8 mouse cellular contexts compared by ENCODE assay signal in genomic region chr8:61223283-61223682, GRCm38 (mm10). TPM values are rescaled to one million over a fixed set of nuclear protein-coding genes. Genes with fewer than 3 reads are reported as not detected.
DNase-seq lines count a peak whose midpoint lies in the region; ATAC-seq and TF ChIP-seq lines count a peak whose summit lies in the region.

No protein-coding gene starts in this region.

- peak overlapping the region; percentile 84 for H3K9ac ChIP-seq in embryonic facial prominence, embryonic 12.5 days
- H3K9ac ChIP-seq in intestine, embryonic 14.5 days (ENCODE audit: low read length), result peak overlapping the region; percentile 77
- peak overlapping the region; percentile 88 for H3K9ac ChIP-seq in neural tube, embryonic 13.5 days

- H3K27me3 ChIP-seq in embryonic facial prominence, embryonic 12.5 days, result no peaks in the 10 kb centered on the region
- no peaks in the 10 kb centered on the region for H3K27me3 ChIP-seq in intestine, embryonic 14.5 days (replicated peaks; ENCODE audit: control insufficient read depth, insufficient read depth, low read length)
- H3K27me3 ChIP-seq in neural tube, embryonic 13.5 days, result no peaks in the 10 kb centered on the region

- DNase-seq in layer of hippocampus, adult 2 months (ENCODE audit: low spot score in 2 of 2), result no peak
- DNase-seq in layer of hippocampus, postnatal 14 days (ENCODE audit: low spot score in 2 of 2), result no peak
- peak; percentile 64 for DNase-seq in intestine, embryonic 14.5 days (ENCODE audit: low spot score)
- DNase-seq in kidney, postnatal 4 days, result no peak
- no peak for DNase-seq in frontal cortex, postnatal 10 days (ENCODE audit: low spot score in 2 of 2)

- H3K27ac ChIP-seq in layer of hippocampus, adult 2 months, result peak overlapping the region; percentile 98
- H3K27ac ChIP-seq in embryonic facial prominence, embryonic 12.5 days, result no peak overlapping the region; the same call in 1 of the 2 replicates
- H3K27ac ChIP-seq in intestine, embryonic 14.5 days (ENCODE audit: low read depth), result peak overlapping the region; percentile 79
- no peak overlapping the region for H3K27ac ChIP-seq in neural tube, embryonic 13.5 days (replicated peaks)

- ATAC-seq in embryonic facial prominence, embryonic 12.5 days (ENCODE audit: insufficient number of reproducible peaks, insufficient read depth, low FRiP score, low TSS enrichment), result no peak
- ATAC-seq in intestine, embryonic 14.5 days (replicated peaks; ENCODE audit: low FRiP score, low TSS enrichment, low read depth), result no peak
- ATAC-seq in neural tube, embryonic 13.5 days (ENCODE audit: low read depth), result no peak
- ATAC-seq in frontal cortex, adult (ENCODE audit: low TSS enrichment), result no peak

- peak overlapping the region; percentile 84 for H3K4me2 ChIP-seq in embryonic facial prominence, embryonic 12.5 days (replicated peaks)
- H3K4me2 ChIP-seq in intestine, embryonic 14.5 days (ENCODE audit: low read length), result peak overlapping the region; percentile 91
- H3K4me2 ChIP-seq in neural tube, embryonic 13.5 days, result peak overlapping the region; percentile 67

- peaks cover 26% of the 10 kb centered on the region for H3K4me1 ChIP-seq in embryonic facial prominence, embryonic 12.5 days
- peaks cover 26% of the 10 kb centered on the region for H3K4me1 ChIP-seq in intestine, embryonic 14.5 days (replicated peaks; ENCODE audit: control insufficient read depth, insufficient read depth, low read length)
- peaks cover 43% of the 10 kb centered on the region for H3K4me1 ChIP-seq in neural tube, embryonic 13.5 days (replicated peaks)

- no peak for TF ChIP-seq CTCF in layer of hippocampus, adult 2 months (conservative IDR thresholded peaks at IDR 0.05)

- H3K4me3 ChIP-seq in layer of hippocampus, adult 2 months, result peak overlapping the region; percentile 82
- peak overlapping the region; percentile 81 for H3K4me3 ChIP-seq in embryonic facial prominence, embryonic 12.5 days
- peak overlapping the region; percentile 76 for H3K4me3 ChIP-seq in intestine, embryonic 14.5 days (ENCODE audit: low read depth, low read length)
- H3K4me3 ChIP-seq in neural tube, embryonic 13.5 days, result peak overlapping the region; percentile 73

- H3K36me3 ChIP-seq in embryonic facial prominence, embryonic 12.5 days, result no peaks in the 10 kb centered on the region
- H3K36me3 ChIP-seq in intestine, embryonic 14.5 days (ENCODE audit: control insufficient read depth, insufficient read depth, low read length), result peaks cover 15% of the 10 kb centered on the region; the same call in 1 of the 2 replicates
- H3K36me3 ChIP-seq in neural tube, embryonic 13.5 days, result no peaks in the 10 kb centered on the region

- 22% methylated on average over 5 of the region's 5 CpGs for WGBS in embryonic facial prominence, embryonic 12.5 days
- WGBS in intestine, embryonic 14.5 days, result 24% methylated on average over 5 of the region's 5 CpGs
- WGBS in neural tube, embryonic 13.5 days, result 30% methylated on average over 5 of the region's 5 CpGs

- no peaks in the 10 kb centered on the region for H3K9me3 ChIP-seq in embryonic facial prominence, embryonic 12.5 days
- H3K9me3 ChIP-seq in intestine, embryonic 14.5 days (ENCODE audit: control insufficient read depth, low read length), result 0 out of 2 replicates have a peak, but pooled peaks cover 2% of the 10 kb centered on the region
- H3K9me3 ChIP-seq in neural tube, embryonic 13.5 days, result no peaks in the 10 kb centered on the region

RNA-seq across cellular contexts. Expression of gene Sh3rf1, which starts 0.4 kb away (rescaled TPM):
- total RNA-seq in layer of hippocampus, adult 2 months (2021), result 10 to 100 TPM; 66.7 to 67.5 TPM
- total RNA-seq in layer of hippocampus, postnatal 14 days (2021), result 10 to 100 TPM; 74.7 to 78.0 TPM
- polyA plus RNA-seq in embryonic facial prominence, embryonic 12.5 days (2016; fragmentation: Nextera tagmentation; extraction: Ambion mirVana), result 15.5 and 16.0 TPM in 2 replicates
- 12.6 and 13.8 TPM in 2 replicates for polyA plus RNA-seq in intestine, embryonic 14.5 days (2014; fragmentation: Nextera tagmentation; extraction: Ambion mirVana)
- 19.8 and 22.3 TPM in 2 replicates for polyA plus RNA-seq in neural tube, embryonic 13.5 days (2015; fragmentation: Nextera tagmentation; extraction: Ambion mirVana)

Comparison
In these comparisons a context has a peak if more than half of its experiments do, and no peak if none do; other contexts are left out.
1. H3K27ac ChIP-seq: peak in layer of hippocampus, adult 2 months (single experiment) and intestine, embryonic 14.5 days (single experiment); none in embryonic facial prominence, embryonic 12.5 days (single experiment) and neural tube, embryonic 13.5 days (single experiment).
2. Peak in every context shown above with its lines, with median percentiles within 50 percentile points of each other: H3K4me3 ChIP-seq, H3K4me2 ChIP-seq and H3K9ac ChIP-seq.